Mouse (Mus musculus) midbrain, embryonic 14.5 days (tissue): ENCODE results near the gene Ddx1. TPM values are rescaled to one million over a fixed set of nuclear protein-coding genes. Genes with fewer than 3 reads are reported as not detected.
"Not testable (repeated sequence)": the region's sequence is repeated elsewhere in the genome, so short reads cannot be mapped to it uniquely, and the experiment has no call there.

Experiments
- ATAC-seq: fragments of 200-750 bp; cut with Nextera tagmentation; 2 replicates; pipeline ENCODE4 v1.8.0; 2017; ENCODE audit warnings: moderate number of reproducible peaks, moderate library complexity; ENCODE audit not compliant: low FRiP score, low TSS enrichment
- DNase-seq: peaks from one replicate; pipeline ENCODE4 v3.0.0-alpha.2; 2015
- H3K27ac ChIP-seq: fragments of 300-500 bp; sonication (generic); replicated peaks from 2 replicates; pipeline ENCODE4 v1.5.1; 2014; ENCODE audit warnings: mild to moderate bottlenecking, low read depth, low read length, moderate library complexity
- H3K27me3 ChIP-seq: fragments of 300-500 bp; sonication (generic); 2 replicates; pipeline ENCODE4 v1.6.1; 2014; ENCODE audit warnings: low read length, control low read depth, mixed read lengths; ENCODE audit not compliant: control insufficient read depth, insufficient read depth
- H3K36me3 ChIP-seq: fragments of 300-500 bp; sonication (generic); 2 replicates; pipeline ENCODE4 v1.6.1; 2014; ENCODE audit warnings: low read length, control low read depth; ENCODE audit not compliant: control insufficient read depth, insufficient read depth
- H3K4me1 ChIP-seq: fragments of 300-500 bp; sonication (generic); 2 replicates; pipeline ENCODE4 v1.6.1; 2014; ENCODE audit warnings: mild to moderate bottlenecking, antibody characterized with exemption, low read length, control low read depth; ENCODE audit not compliant: control insufficient read depth, insufficient read depth
- H3K4me2 ChIP-seq: fragments of 300-500 bp; sonication (generic); 2 replicates; pipeline ENCODE4 v1.6.1; 2014; ENCODE audit warnings: mild to moderate bottlenecking, low read length, moderate library complexity
- H3K4me3 ChIP-seq: fragments of 300-500 bp; sonication (generic); replicated peaks from 2 replicates; pipeline ENCODE4 v1.5.1; 2014; ENCODE audit warnings: low read depth, low read length
- H3K9ac ChIP-seq: fragments of 300-500 bp; sonication (generic); replicated peaks from 2 replicates; pipeline ENCODE4 v1.6.1; 2014; ENCODE audit warnings: mild to moderate bottlenecking, low read length, moderate library complexity
- H3K9me3 ChIP-seq: fragments of 300-500 bp; sonication (generic); 2 replicates; pipeline ENCODE4 v1.6.1; 2016; ENCODE audit warnings: low read length, control low read depth, mixed read lengths; ENCODE audit not compliant: control insufficient read depth
- WGBS: fragments of 180-500 bp; shearing (Covaris S2); extraction: QIAGEN DNeasy Blood & Tissue Kit; methylation state at CpG from one replicate; pipeline ENCODE4 v1.1.7; 2014; 5-methylcytosine and 5-hydroxymethylcytosine counted together
- polyA plus RNA-seq: library from polyadenylated mRNA; unstranded; fragments of >200 nt; fragmentation: Nextera tagmentation; extraction: Ambion mirVana; gene quantifications from 2 replicates; pipeline ENCODE4 v1.2.1, GENCODE M21; 2014

The Ddx1 gene
- polyA plus RNA-seq, 1 experiment from 2014 or later = 157 TPM

DNA sequence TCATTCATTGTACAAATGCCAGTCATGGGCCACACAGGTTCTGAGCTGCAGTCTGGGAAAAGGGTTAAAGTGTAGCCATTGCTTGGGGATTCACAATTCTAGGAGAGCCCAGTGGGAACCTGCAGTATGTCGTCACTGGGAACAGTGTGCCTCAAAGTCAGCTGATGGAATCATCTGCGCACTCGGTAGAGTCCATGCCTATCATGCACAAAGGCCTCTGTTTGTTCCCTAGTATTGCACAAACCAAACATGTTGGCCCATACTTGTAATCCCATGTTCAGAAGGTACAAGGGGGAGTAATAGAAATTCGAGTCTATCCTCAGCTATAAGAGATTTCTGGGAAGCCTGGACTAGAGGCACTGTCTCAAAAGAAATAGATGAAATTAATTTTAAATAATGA, 52.9 kb downstream of the Ddx1 start:
- no peaks in the 10 kb centered on the region for H3K36me3 ChIP-seq
- 74% methylated on average over 4 of the region's 4 CpGs for WGBS
- no peak overlapping the region for H3K27ac ChIP-seq
- DNase-seq (no peak), ATAC-seq (no peak)
- H3K9me3 ChIP-seq = no peaks in the 10 kb centered on the region
- no peaks in the 10 kb centered on the region for H3K27me3 ChIP-seq
- no peak overlapping the region for H3K9ac ChIP-seq
- no peak overlapping the region for H3K4me3 ChIP-seq
- H3K4me1 ChIP-seq = no peaks in the 10 kb centered on the region
- H3K4me2 ChIP-seq = no peak overlapping the region

DNA sequence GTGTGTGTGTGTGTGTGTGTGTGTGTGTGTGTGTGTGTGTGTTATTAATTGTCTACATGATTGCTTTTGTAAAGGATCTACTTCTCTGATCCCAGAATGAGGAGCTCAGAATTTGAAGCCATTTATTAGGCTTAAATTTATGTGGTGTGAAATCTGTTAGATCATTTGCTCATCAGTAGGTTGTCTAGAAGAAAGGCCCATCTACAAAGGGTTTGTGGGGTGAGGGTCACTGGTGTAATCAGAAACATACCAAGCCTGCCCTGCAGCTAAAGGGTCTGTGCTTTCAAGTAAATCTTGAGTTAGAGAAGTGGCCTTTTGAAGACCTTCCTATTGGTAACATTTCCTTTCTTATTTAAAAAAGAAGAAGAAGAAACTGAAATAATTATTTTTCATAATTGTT, 53.5 kb downstream of the Ddx1 start:
- Histone ChIP-seq H3K4me1 (no peaks in the 10 kb centered on the region), H3K36me3 (no peaks in the 10 kb centered on the region), H3K27me3 (no peaks in the 10 kb centered on the region), H3K9me3 (no peaks in the 10 kb centered on the region), H3K27ac (no peak overlapping the region), H3K9ac (no peak overlapping the region), H3K4me3 (no peak overlapping the region), H3K4me2 (no peak overlapping the region)
- DNase-seq = no peak
- ATAC-seq = no peak

DNA sequence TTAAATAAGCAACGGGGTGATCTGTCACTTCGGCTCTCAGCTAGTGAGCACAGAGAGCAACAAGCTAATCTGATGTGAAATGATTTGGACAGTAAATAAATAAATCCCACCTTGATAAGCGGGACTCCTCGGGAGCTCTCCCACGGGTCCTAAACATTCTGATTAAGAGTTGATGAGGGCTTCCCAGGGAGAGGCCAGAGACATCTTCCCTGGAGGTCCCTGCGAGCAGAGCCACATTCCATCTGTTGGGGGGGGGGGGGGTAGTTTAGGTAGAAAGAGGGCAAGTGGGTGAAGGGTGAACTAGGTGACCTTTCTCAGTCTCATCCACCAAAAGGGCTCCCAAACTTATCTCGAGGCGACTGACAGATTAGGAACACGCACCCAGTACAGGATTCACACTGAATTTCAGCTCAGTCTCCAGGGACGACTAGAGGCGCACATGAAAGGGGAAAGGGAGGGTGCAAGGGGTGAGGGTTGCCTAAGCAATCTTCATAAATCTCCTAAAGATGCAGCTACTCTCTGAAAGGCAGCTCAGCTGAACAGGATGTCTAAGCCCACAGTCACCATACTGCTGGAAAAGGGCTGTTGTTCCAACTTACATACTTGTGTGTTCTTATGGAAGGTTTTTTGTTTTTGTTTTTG, 60.8 kb downstream of the Ddx1 start:
- H3K4me3 ChIP-seq = no peak overlapping the region
- no peaks in the 10 kb centered on the region for H3K36me3 ChIP-seq
- H3K4me2 ChIP-seq = no peak overlapping the region
- no peak overlapping the region for H3K9ac ChIP-seq
- H3K4me1 ChIP-seq = no peaks in the 10 kb centered on the region
- no peaks in the 10 kb centered on the region for H3K27me3 ChIP-seq
- WGBS = 64% methylated on average over 11 of the region's 11 CpGs
- ATAC-seq (no peak), DNase-seq (no peak)
- H3K9me3 ChIP-seq = no peaks in the 10 kb centered on the region
- H3K27ac ChIP-seq = no peak overlapping the region

DNA sequence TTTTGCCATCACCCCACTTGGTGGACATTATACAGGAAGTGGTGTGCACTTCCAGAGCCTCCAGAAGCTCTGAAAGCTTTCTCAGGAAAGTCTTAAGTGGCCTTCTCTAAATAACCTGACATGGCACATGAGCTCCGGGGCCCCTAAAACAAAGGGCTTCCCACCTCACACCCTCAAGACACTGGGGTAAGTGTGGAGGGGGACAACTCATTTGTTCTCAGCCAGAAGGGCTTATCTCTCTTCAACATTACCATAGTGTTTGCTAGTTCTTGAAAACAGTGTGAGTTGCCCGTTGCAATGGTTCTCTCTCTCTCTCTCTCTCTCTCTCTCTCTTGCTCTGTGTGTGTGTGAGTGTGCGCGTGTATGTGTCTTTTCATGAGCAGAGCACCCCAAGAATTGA, 62.8 kb downstream of the Ddx1 start:
- no peak overlapping the region for H3K4me2 ChIP-seq
- no peak for ATAC-seq

DNA sequence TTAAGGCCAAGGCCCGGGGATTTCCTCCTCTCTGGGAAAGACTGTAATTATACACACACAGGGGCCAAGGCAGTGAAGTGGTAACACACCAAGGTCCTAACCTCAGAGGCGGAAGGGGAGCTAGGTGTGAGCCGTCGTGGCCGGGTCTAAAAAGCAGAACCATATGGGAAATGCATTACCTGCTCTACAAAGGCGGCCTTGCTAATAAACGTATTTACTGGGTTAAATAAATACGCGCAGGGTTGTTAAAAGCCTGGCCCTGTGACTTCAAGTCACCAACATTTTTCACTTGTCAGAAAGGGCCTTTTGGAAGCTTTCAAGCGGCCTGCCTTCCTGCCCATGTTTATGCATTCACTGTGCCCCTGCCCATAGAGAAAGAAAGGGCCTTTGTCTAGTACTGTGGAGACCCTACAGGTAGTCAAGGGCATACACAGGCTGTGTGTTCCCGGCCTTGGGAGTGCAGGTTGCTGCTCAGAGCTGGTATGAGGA, 64.1 kb downstream of the Ddx1 start:
- WGBS = 77% methylated on average over 11 of the region's 11 CpGs
- no peak for DNase-seq
- Histone ChIP-seq H3K9me3 (no peaks in the 10 kb centered on the region), H3K9ac (no peak overlapping the region), H3K27me3 (no peaks in the 10 kb centered on the region), H3K4me2 (no peak overlapping the region), H3K4me1 (peaks cover 9% of the 10 kb centered on the region; the same call in 1 of the 2 replicates), H3K27ac (no peak overlapping the region), H3K36me3 (no peaks in the 10 kb centered on the region), H3K4me3 (no peak overlapping the region)
- no peak for ATAC-seq

More for the DNA sequence above, 62.8 kb downstream of the Ddx1 start:
- no peaks in the 10 kb centered on the region for H3K36me3 ChIP-seq
- WGBS = 91% methylated on average over 4 of the region's 4 CpGs
- H3K27ac ChIP-seq = no peak overlapping the region
- H3K9ac ChIP-seq = no peak overlapping the region
- H3K27me3 ChIP-seq = no peaks in the 10 kb centered on the region
- H3K4me3 ChIP-seq = no peak overlapping the region
- no peak for DNase-seq
- H3K9me3 ChIP-seq = no peaks in the 10 kb centered on the region
- peaks cover 2% of the 10 kb centered on the region; the same call in 1 of the 2 replicates for H3K4me1 ChIP-seq

DNA sequence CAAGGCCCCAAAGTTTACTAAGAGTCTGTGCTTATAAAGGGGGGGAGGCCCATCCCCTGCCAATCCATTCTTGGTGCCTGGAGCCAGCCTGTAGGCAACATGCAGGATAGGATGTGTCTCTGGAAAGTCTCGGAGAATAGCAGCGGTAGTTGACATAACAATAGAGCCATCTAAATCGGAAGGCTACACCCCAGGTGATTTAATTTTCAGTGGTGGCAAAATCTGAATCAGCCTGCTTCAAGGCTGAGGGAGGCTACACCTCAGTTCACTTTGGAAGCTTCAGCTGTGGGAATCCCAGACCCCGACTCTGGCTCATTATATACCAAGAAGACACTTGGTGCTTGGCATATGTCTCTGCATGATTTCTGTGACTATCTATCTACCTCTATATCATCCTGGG, 64.9 kb downstream of the Ddx1 start:
- H3K9ac ChIP-seq, H3K9me3 ChIP-seq, DNase-seq, H3K27me3 ChIP-seq, H3K4me2 ChIP-seq, H3K36me3 ChIP-seq, H3K4me1 ChIP-seq, ATAC-seq, H3K27ac ChIP-seq, H3K4me3 ChIP-seq: not testable (repeated sequence)
- 89% methylated on average over 4 of the region's 4 CpGs for WGBS

DNA sequence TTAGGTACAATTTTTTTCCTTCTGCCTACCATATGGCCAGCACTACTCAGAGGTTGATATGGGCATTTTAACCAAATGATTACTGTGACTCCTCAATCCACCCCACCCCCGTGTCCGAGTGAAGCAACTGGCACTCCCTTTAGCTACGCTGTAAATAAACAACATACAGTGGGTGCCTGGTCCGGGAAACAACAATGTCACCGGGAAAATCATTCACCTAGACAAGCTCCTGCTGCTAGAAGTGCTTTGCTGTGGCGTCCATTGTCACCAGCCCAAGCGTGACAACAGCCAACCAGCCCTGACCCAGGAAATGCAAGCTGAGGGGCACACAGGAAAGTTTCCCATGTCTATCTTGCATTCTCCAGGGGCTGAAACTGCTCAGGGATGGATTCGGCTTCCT, 66.8 kb downstream of the Ddx1 start:
- Histone ChIP-seq H3K27me3 (no peaks in the 10 kb centered on the region), H3K36me3 (no peaks in the 10 kb centered on the region), H3K4me3 (no peak overlapping the region), H3K27ac (no peak overlapping the region), H3K4me2 (no peak overlapping the region), H3K4me1 (peaks cover 9% of the 10 kb centered on the region; the same call in 1 of the 2 replicates), H3K9me3 (no peaks in the 10 kb centered on the region), H3K9ac (no peak overlapping the region)
- WGBS = 41% methylated on average over 8 of the region's 8 CpGs
- ATAC-seq = no peak
- DNase-seq = no peak

DNA sequence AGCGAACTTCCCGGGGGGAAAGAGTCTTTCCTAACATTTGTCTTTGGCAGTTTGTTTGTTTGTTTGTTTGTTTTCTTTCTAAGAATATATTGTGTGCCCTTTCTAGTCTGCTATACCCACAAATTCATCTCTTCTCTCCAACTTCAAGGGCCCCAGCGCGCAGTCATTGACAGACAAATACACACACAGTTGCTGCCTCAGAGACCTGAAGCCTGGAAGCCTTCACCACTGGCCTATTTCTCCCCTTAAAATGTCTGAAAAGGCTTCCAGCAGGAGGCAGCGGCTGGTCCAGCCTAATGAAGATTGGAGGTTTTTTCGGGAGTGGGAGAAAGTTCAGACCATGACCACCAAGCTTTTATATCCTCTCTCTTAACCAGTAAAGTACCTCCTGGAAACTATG, 67.3 kb downstream of the Ddx1 start:
- 80% methylated on average over 6 of the region's 6 CpGs for WGBS

DNA sequence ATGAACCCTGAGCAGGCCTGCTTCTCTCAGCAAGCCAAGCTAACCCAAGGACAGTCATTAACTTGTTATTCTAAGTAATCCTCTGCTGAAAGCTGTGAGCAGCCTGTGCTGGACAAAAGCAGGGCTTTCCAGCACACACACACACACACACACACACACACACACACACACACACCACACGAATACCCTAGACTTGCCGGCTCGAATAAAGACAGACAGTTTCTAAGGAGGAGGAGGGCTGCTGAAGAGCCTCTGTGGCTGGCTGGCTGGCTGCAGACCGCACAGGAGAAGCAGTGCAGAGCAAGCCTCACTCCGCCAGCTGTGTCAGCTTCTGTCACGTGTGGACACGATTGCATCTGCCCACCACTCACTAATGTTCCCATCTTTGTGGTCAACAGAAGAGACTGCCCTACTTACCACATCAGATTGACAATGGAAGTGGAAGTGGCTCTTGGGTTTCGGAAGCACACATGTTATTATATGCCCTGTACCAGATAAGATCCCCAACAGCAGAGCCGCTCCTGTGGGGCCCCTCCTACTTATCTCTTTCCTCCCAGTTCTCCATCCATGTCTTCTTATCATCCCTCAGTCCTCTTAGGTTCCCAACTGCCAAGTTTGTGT, 68.2 kb downstream of the Ddx1 start:
- Histone ChIP-seq H3K36me3 (no peaks in the 10 kb centered on the region), H3K27me3 (no peaks in the 10 kb centered on the region), H3K4me2 (no peak overlapping the region), H3K9me3 (no peaks in the 10 kb centered on the region), H3K4me1 (peaks cover 9% of the 10 kb centered on the region; the same call in 1 of the 2 replicates), H3K9ac (0 out of 2 replicates have a peak overlapping the region, but pooled peaks have one; percentile 20), H3K4me3 (no peak overlapping the region), H3K27ac (peak overlapping the region; percentile 27; the same call in 1 of the 2 replicates)
- WGBS = 20% methylated on average over 9 of the region's 9 CpGs
- DNase-seq (peak; percentile 67), ATAC-seq (peak; percentile 78)

More for the DNA sequence above, 67.3 kb downstream of the Ddx1 start:
- no peak overlapping the region for H3K4me3 ChIP-seq
- H3K4me2 ChIP-seq = no peak overlapping the region
- no peak for ATAC-seq
- no peak for DNase-seq
- H3K4me1 ChIP-seq = peaks cover 9% of the 10 kb centered on the region; the same call in 1 of the 2 replicates
- no peaks in the 10 kb centered on the region for H3K36me3 ChIP-seq
- no peak overlapping the region for H3K27ac ChIP-seq
- no peak overlapping the region for H3K9ac ChIP-seq
- no peaks in the 10 kb centered on the region for H3K9me3 ChIP-seq
- no peaks in the 10 kb centered on the region for H3K27me3 ChIP-seq
